Mouse (Mus musculus) lung, embryonic 16.5 days (tissue): ENCODE data around the gene 4930558K02Rik. TPM values are rescaled to one million over a fixed set of nuclear protein-coding genes. Genes with fewer than 3 reads are reported as not detected.
A peak's percentile ranks its signal among the peaks of the same experiment; 100 is the strongest.

Experiments used
- ATAC-seq: fragments of 200-750 bp; cut with Nextera tagmentation; 2 replicates; pipeline ENCODE4 v1.8.0; 2017; ENCODE audit warnings: low read depth, mild to moderate bottlenecking, moderate library complexity
- H3K27ac ChIP-seq: fragments of 300-500 bp; sonication (generic); 2 replicates; pipeline ENCODE4 v1.5.1; 2014; ENCODE audit warnings: mild to moderate bottlenecking, control low read depth, low read length
- H3K27me3 ChIP-seq: fragments of 300-500 bp; sonication (generic); 2 replicates; pipeline ENCODE4 v1.6.1; 2014; ENCODE audit warnings: low read depth, low read length, mixed read lengths; ENCODE audit not compliant: control insufficient read depth, insufficient read depth
- H3K36me3 ChIP-seq: fragments of 300-500 bp; sonication (generic); 2 replicates; pipeline ENCODE4 v1.6.1; 2014; ENCODE audit warnings: low read length; ENCODE audit not compliant: control insufficient read depth, insufficient read depth
- H3K4me1 ChIP-seq: fragments of 300-500 bp; sonication (generic); replicated peaks from 2 replicates; pipeline ENCODE4 v1.6.1; 2014; ENCODE audit warnings: low read length, mixed read lengths; ENCODE audit not compliant: control insufficient read depth, insufficient read depth
- H3K4me2 ChIP-seq: fragments of 300-500 bp; sonication (generic); 2 replicates; pipeline ENCODE4 v1.6.1; 2014; ENCODE audit warnings: low read depth, low read length, control low read depth
- H3K4me3 ChIP-seq: fragments of 300-500 bp; sonication (generic); 2 replicates; pipeline ENCODE4 v1.5.1; 2014; ENCODE audit warnings: mild to moderate bottlenecking, low read length, control low read depth
- H3K9ac ChIP-seq: fragments of 300-500 bp; sonication (generic); 2 replicates; pipeline ENCODE4 v1.6.1; 2014; ENCODE audit warnings: low read length, control low read depth
- H3K9me3 ChIP-seq: fragments of 300-500 bp; sonication (generic); 2 replicates; pipeline ENCODE4 v1.6.1; 2016; ENCODE audit warnings: low read length; ENCODE audit not compliant: control insufficient read depth
- WGBS: fragments of 180-500 bp; shearing (Covaris S2); extraction: QIAGEN DNeasy Blood & Tissue Kit; methylation state at CpG from one replicate; pipeline ENCODE4 v1.1.7; 2014; 5-methylcytosine and 5-hydroxymethylcytosine counted together
- polyA plus RNA-seq: library from polyadenylated mRNA; unstranded; fragments of >200 nt; fragmentation: Nextera tagmentation; extraction: Ambion mirVana; gene quantifications from 2 replicates; pipeline ENCODE4 v1.2.1, GENCODE M21; 2015

Gene 4930558K02Rik
- polyA plus RNA-seq, 1 experiment from 2014 or later = not detected

GRCm38 (mm10) chr1:161967936-161968335 lies 11.5 kb downstream of the 4930558K02Rik start:
- Histone ChIP-seq H3K9ac (no peak overlapping the region), H3K4me2 (no peak overlapping the region), H3K4me1 (peaks cover 10% of the 10 kb centered on the region), H3K9me3 (no peaks in the 10 kb centered on the region), H3K4me3 (no peak overlapping the region), H3K36me3 (peaks cover 7% of the 10 kb centered on the region), H3K27ac (no peak overlapping the region), H3K27me3 (no peaks in the 10 kb centered on the region)
- ATAC-seq = no peak
- 53% methylated on average over 2 of the region's 2 CpGs for WGBS

- Histone ChIP-seq H3K4me2 (no peak overlapping the region), H3K9ac (peak overlapping the region; percentile 30; the same call in 1 of the 2 replicates), H3K4me3 (no peak overlapping the region), H3K27me3 (no peaks in the 10 kb centered on the region), H3K4me1 (0 out of 2 replicates have a peak, but pooled peaks cover 3% of the 10 kb centered on the region), H3K36me3 (no peaks in the 10 kb centered on the region), H3K27ac (no peak overlapping the region), H3K9me3 (no peaks in the 10 kb centered on the region)
- peak; percentile 78 for ATAC-seq
- WGBS = 53% methylated on average over 3 of the region's 3 CpGs
Observed at GRCm38 (mm10) chr1:161962465-161963377, 16.7 kb downstream of the 4930558K02Rik start.

- H3K36me3 ChIP-seq = no peaks in the 10 kb centered on the region
- no peak overlapping the region for H3K9ac ChIP-seq
- 0 out of 2 replicates have a peak, but pooled peaks cover 3% of the 10 kb centered on the region for H3K4me1 ChIP-seq
- no peak overlapping the region for H3K4me2 ChIP-seq
- no peaks in the 10 kb centered on the region for H3K27me3 ChIP-seq
- H3K9me3 ChIP-seq = no peaks in the 10 kb centered on the region
- WGBS = 67% methylated on average over 19 of the region's 19 CpGs
- no peak overlapping the region for H3K27ac ChIP-seq
- H3K4me3 ChIP-seq = no peak overlapping the region
- no peak for ATAC-seq
Observed at GRCm38 (mm10) chr1:161957964-161958950, 21.2 kb downstream of the 4930558K02Rik start.

GRCm38 (mm10) chr1:161955846-161956245 lies 23.6 kb downstream of the 4930558K02Rik start:
- no peaks in the 10 kb centered on the region for H3K36me3 ChIP-seq
- H3K9me3 ChIP-seq = no peaks in the 10 kb centered on the region
- H3K4me1 ChIP-seq = no peaks in the 10 kb centered on the region
- no peak overlapping the region for H3K27ac ChIP-seq
- H3K9ac ChIP-seq = no peak overlapping the region
- H3K4me2 ChIP-seq = no peak overlapping the region
- 58% methylated on average over 5 of the region's 5 CpGs for WGBS
- H3K4me3 ChIP-seq = no peak overlapping the region
- ATAC-seq = no peak
- no peaks in the 10 kb centered on the region for H3K27me3 ChIP-seq

GRCm38 (mm10) chr1:161952599-161952998 lies 26.8 kb downstream of the 4930558K02Rik start:
- Histone ChIP-seq H3K4me3 (no peak overlapping the region), H3K9ac (no peak overlapping the region), H3K27me3 (no peaks in the 10 kb centered on the region), H3K27ac (no peak overlapping the region), H3K4me2 (no peak overlapping the region), H3K9me3 (no peaks in the 10 kb centered on the region), H3K36me3 (no peaks in the 10 kb centered on the region), H3K4me1 (no peaks in the 10 kb centered on the region)
- ATAC-seq = no peak
- WGBS = 32% methylated on average over 1 of the region's 1 CpGs

- Histone ChIP-seq H3K4me3 (no peak overlapping the region), H3K9me3 (no peaks in the 10 kb centered on the region), H3K27ac (no peak overlapping the region), H3K4me1 (no peaks in the 10 kb centered on the region), H3K4me2 (no peak overlapping the region), H3K36me3 (no peaks in the 10 kb centered on the region), H3K27me3 (no peaks in the 10 kb centered on the region), H3K9ac (no peak overlapping the region)
- WGBS = 59% methylated on average over 5 of the region's 5 CpGs
- no peak for ATAC-seq
Observed at GRCm38 (mm10) chr1:161951009-161951779, 28.2 kb downstream of the 4930558K02Rik start.

GRCm38 (mm10) chr1:161942082-161942481 lies 37.4 kb downstream of the 4930558K02Rik start:
- H3K9ac ChIP-seq = no peak overlapping the region
- no peaks in the 10 kb centered on the region for H3K27me3 ChIP-seq
- ATAC-seq = no peak
- 69% methylated on average over 2 of the region's 2 CpGs for WGBS
- H3K4me3 ChIP-seq = no peak overlapping the region
- no peaks in the 10 kb centered on the region for H3K36me3 ChIP-seq
- no peaks in the 10 kb centered on the region for H3K9me3 ChIP-seq
- H3K4me1 ChIP-seq = no peaks in the 10 kb centered on the region
- H3K4me2 ChIP-seq = no peak overlapping the region
- no peak overlapping the region for H3K27ac ChIP-seq

GRCm38 (mm10) chr1:161932286-161932685 lies 47.1 kb downstream of the 4930558K02Rik start:
- 71% methylated on average over 4 of the region's 4 CpGs for WGBS
- ATAC-seq = no peak
- no peak overlapping the region for H3K4me2 ChIP-seq
- no peak overlapping the region for H3K27ac ChIP-seq
- H3K4me3 ChIP-seq = no peak overlapping the region
- no peaks in the 10 kb centered on the region for H3K36me3 ChIP-seq
- no peak overlapping the region for H3K9ac ChIP-seq
- H3K9me3 ChIP-seq = no peaks in the 10 kb centered on the region
- H3K27me3 ChIP-seq = no peaks in the 10 kb centered on the region
- H3K4me1 ChIP-seq = no peaks in the 10 kb centered on the region
